Comparison of ENCODE assay signal across 8 mouse cellular contexts in the genomic region with DNA sequence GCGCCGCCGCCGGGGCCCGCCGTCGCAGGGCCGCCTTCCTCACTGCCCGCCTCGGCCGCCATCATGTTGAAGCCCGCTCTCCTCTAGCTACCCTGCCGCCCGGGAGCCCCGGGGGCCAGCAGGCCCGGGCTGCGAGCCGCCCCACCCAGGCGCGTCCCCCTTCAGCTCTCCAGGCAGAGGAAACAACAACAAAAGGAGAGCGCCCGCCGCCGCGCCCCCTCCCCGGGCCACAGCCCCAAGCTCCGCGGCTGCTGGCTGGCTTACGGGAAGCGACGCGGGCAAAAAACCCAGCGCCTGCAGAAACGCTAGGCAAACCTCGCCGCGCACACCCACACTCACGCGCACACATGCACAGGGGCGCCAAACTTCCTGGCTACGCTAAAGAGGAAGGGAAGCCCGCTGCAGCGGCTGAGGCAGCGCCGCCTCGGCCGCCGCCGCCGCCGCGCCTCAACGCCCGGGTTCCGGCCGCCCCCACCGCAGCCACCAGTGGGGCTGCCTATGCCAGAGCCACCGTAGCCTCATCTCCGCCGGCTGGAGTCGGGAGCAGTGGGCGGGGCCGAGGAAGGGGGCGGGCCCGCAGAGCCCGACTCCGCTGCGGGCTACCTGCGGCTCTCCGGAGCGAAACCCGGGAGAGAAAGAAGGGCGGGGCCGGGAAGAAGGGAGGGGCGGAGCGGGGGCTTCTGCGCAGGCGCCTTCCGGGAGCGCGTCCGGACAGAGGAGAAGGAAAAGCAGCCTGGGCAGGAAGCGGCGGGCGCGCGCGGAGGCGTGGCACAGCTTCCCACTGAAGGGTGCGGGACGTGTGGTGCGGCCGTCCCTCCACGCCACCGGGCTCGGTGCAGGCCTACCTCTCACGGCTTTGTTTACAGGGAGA. TPM values are rescaled to one million over a fixed set of nuclear protein-coding genes. Genes with fewer than 3 reads are reported as not detected.
DNase-seq lines count a peak whose midpoint lies in the region; ATAC-seq and TF ChIP-seq lines count a peak whose summit lies in the region.

A gene (minus strand): TSS at position 288 of the 871 bp plus-strand sequence.

- H3K9me3 ChIP-seq in forebrain, embryonic 14.5 days (replicated peaks; ENCODE audit: control insufficient read depth, low read length), result no peaks in the 10 kb centered on the region

- TF ChIP-seq POLR2A in lung, adult 2 months (IDR thresholded peaks at IDR 0.05; ENCODE audit: borderline replicate concordance, extremely low read depth, low read depth, low read length), result peak; percentile 87; the same call in 1 of the 2 replicates

- no peaks in the 10 kb centered on the region for H3K27me3 ChIP-seq in forebrain, embryonic 14.5 days (replicated peaks; ENCODE audit: control insufficient read depth, insufficient read depth, low read length)

- peak; percentile 95 for DNase-seq in ES-CJ7 (ENCODE audit: low read depth, low spot score)
- peak; percentile 96 for DNase-seq in cerebellum, adult 11 months
- peak; percentile 97 for DNase-seq in forebrain, embryonic 14.5 days (ENCODE audit: low spot score)
- peak; percentile 94 to 95 for DNase-seq in heart, postnatal 14 days
- peak; percentile 91 to 94 for DNase-seq in layer of hippocampus, adult 18-20 months (ENCODE audit: low spot score in 2 of 2)
- DNase-seq in lung, adult 2 months, result peak; percentile 88
- DNase-seq in thymus, adult 18-20 months, result peak; percentile 91

- ATAC-seq in forebrain, embryonic 14.5 days, result peak; percentile 98
- peak; percentile 89 for ATAC-seq in neutrophil, adult 5-6 weeks (ENCODE audit: extremely low read depth, insufficient number of reproducible peaks, low FRiP score, poor library complexity, severe bottlenecking)

- H3K27ac ChIP-seq in forebrain, embryonic 14.5 days (ENCODE audit: low read depth, low read length), result peak within 1 kb of the TSS; percentile 99

- no peak for TF ChIP-seq CTCF in lung, adult 2 months (IDR thresholded peaks at IDR 0.05; ENCODE audit: insufficient read depth, low read length)

- peaks cover 4% of the 10 kb centered on the region for H3K4me1 ChIP-seq in forebrain, embryonic 14.5 days (ENCODE audit: control insufficient read depth, insufficient read depth, low read length)
- no peaks in the 10 kb centered on the region; the same call in 1 of the 2 replicates for H3K4me1 ChIP-seq in lung, adult 2 months (ENCODE audit: control insufficient read depth, insufficient read depth, low read length)

- under 1% methylated on average over 81 of the region's 97 CpGs for WGBS in forebrain, embryonic 14.5 days
- WGBS in lung, adult 2 months, result under 1% methylated on average over 96 of the region's 97 CpGs

- intact Hi-C loops in heart, postnatal 14 days (cut with DNase I), result loop anchor here (5.0 kb wide), 2 partner anchors 82 to 102 kb away; a partner anchor contains a TSS

- H3K9ac ChIP-seq in forebrain, embryonic 14.5 days (ENCODE audit: low read length), result peak within 1 kb of the TSS; percentile 99

- H3K36me3 ChIP-seq in forebrain, embryonic 14.5 days (ENCODE audit: control insufficient read depth, insufficient read depth, low read length), result no peaks in the 10 kb centered on the region

- H3K4me2 ChIP-seq in forebrain, embryonic 14.5 days (ENCODE audit: low read length), result peak within 1 kb of the TSS; percentile 69

- H3K4me3 ChIP-seq in forebrain, embryonic 14.5 days (ENCODE audit: low read depth, low read length), result peak within 1 kb of the TSS; percentile 98
- peak within 1 kb of the TSS; percentile 71 for H3K4me3 ChIP-seq in lung, adult 2 months (replicated peaks; ENCODE audit: extremely low read depth, low read depth, low read length)

RNA-seq across cellular contexts. Expression of the gene that starts here (rescaled TPM):
- 77.2 and 77.4 TPM in 2 replicates for polyA plus RNA-seq in forebrain, embryonic 14.5 days (2014; fragmentation: Nextera tagmentation; extraction: Ambion mirVana)
- total RNA-seq in heart, postnatal 14 days (2021), result 10 to 100 TPM; 35.4 to 35.8 TPM
- total RNA-seq in layer of hippocampus, adult 18-20 months (2021), result 10 to 100 TPM; 66.0 to 67.1 TPM
- 5.5 and 7.9 TPM in 2 replicates for polyA plus RNA-seq in lung, adult 2 months (2012; rRNA removed)
- total RNA-seq in neutrophil, adult 5-6 weeks (2017), result 136 and 148 TPM in 2 replicates

Comparison
In these comparisons a context has a peak if more than half of its experiments do, and no peak if none do; other contexts are left out.
1. Peak in every context shown above with its lines: DNase-seq, ATAC-seq, H3K4me3 ChIP-seq and H3K27ac ChIP-seq.